Mouse (Mus musculus): Measurements from ENCODE around the gene Thg1l.
A peak's percentile ranks its signal among the peaks of the same experiment; 100 is the strongest.

Thg1l gene

DNA sequence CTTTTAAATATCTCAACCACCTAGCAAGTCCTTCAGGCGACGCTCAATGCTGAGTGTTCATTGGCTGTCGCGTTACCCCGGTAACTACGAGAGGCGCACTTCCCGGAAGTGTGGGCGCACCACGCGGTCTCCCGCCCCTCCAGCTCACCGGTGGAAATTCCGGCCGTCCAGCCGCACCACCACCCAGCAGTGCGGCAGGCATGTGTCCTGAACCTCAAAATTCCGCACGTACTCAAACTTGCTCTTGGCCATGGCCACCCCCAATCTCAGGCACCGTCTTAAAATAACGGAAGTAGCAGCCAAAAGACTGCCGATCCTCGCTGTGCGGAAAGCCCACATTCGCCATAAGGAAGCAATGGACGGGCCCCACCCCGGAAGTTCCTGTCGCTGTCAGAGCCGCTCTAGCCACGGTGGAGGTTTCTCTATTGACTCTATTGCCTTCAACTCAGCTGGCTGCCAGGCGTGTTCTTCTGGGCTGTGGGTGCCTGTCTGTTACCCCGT lies at the start of gene Thg1l:
Gene Thg1l (minus strand): TSS at position 368 of the 501 bp plus-strand sequence.
- DNase-seq = peak; percentile 91

DNA sequence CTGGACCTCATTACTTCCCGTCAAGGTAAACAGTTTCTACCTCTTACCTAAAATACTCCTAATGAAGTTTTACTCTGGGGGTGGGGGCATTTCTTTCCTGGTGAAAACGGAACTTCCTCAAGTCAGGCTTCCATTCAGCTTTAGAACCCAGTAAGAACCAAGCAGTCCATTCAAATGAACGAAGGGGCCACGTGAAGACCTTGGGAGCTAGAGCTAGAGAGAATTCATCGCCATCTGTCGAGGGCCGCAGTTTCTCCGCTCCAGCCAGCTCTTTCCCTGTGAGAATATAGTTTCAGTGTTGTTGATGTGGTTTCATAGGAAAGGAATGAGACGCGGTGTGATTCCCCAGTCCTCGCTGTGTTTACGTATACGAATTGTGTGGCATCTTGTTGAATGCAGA lies 36.8 kb upstream of the Thg1l start:
- no peak for DNase-seq

DNA sequence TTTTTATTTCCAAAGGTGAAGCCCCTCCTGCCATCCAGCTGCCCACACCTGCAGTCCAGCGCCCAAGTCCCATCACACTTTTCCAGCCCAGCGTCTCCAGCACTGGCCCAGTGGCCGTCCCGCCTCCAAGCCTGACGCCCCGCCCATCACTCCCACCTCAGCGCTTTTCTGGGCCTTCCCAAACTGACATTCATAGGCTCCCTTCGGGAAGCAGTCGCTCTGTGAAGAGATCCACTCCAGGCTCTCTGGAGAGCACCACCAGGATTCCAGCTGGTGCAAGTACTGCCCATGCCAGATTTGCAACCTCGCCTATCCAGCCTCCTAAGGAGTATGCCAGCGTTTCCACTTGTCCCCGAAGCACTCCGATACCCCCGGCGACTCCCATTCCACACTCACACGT lies 36.3 kb upstream of the Thg1l start:
- no peak for DNase-seq

DNA sequence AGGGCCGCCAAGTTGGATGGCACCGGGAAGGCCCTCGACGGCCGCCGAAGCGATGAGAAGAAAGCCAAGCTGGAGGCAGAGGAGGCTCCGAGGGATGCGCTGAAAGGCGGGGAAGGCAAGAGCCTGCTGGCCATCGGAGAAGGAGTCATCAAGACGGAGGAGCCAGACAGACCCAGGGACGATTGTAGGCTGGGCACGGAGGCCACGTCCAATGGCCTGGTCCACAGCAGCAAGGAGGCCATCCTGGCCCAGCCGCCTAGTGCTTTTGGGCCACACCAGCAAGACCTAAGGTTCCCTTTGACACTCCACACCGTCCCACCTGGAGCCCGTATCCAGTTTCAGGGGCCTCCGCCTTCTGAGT lies 25.6 kb upstream of the Thg1l start:
- no peak for DNase-seq

DNA sequence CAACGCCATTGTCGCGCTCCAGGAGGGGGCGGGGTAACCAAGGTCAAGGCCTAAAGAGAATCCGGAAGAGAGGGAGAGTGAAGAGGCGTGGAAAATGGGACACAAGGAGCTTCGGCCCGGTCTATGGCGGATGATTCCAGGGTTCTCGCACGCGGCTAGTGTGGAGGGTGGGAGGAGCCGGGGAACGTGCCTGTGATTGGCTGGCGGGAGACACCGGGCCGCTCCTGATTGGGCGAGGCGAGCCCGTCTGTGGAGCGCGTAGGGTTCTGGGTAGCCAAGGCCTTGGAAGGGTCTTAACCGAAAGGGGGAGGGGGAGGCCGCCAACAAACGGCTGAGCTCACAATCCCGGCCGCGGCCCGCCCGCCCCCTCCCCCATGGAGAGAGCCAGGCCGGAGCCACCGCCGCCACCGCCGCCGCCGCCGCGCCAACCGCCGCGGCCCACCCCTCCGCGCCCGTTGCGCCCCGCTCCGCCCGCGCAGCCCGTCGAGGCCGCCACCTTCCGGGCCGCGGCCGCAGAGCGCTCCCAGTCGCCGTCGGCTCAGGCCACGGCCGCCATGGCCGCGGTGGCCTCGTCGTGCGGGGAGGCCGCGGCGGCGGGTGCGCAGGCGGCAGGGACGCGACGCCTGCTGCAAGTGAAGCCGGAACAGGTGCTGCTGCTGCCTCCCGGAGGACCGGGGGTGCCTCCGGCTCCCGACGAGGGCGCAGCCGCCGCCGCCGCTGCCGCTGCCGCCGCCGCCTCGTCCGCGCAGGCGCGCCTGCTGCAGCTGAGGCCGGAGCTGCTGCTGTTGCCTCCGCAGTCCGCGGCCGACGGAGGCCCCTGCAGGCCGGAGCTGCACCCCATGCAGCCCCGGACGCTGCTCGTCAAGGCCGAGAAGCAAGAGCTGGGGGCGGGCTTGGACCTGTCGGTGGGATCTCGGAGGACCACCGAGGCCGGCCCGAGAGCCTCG lies 24.9 kb upstream of the Thg1l start, which contains the start of gene Sox30:
Gene Sox30 (plus strand): TSS at position 365 of the 947 bp plus-strand sequence.
- peak; percentile 55 for DNase-seq

DNA sequence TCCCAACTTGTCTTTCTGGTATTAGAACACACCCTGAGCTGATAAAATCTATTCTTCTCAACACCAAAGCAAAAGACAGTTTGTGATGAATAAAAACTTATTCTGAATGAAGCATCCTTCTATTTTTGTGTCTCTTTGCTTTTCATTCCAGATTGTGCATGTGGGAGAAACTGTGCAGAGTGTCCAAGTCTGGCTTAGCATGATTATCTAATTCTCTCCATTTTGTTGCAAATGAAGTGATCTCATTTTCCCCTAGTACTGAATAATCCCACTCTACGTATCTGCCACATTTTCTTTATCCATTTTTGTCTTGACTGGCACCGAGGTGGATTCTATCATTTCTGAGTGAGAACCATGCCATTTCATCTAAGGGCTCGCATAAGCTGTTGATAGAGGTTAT lies 20.8 kb upstream of the Thg1l start:
- no peak for DNase-seq

DNA sequence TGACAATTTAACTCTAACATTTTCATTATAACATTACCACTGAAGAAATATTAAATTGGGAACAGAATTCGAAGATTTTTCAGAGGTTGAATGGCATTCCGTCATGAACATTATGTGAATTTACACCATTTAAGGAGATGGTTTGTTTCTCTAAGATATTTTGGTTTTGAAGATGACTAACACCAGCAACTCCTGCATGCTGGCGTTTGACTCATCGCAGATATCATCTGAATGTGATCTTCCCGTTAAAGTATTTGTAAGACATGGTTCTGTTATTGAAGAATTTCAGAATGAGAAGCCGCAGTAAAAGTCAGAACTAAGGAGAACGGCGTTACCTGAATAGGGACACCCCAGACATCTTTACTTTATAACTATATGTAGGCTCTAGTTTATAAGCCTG lies 19.2 kb upstream of the Thg1l start:
- no peak for DNase-seq

DNA sequence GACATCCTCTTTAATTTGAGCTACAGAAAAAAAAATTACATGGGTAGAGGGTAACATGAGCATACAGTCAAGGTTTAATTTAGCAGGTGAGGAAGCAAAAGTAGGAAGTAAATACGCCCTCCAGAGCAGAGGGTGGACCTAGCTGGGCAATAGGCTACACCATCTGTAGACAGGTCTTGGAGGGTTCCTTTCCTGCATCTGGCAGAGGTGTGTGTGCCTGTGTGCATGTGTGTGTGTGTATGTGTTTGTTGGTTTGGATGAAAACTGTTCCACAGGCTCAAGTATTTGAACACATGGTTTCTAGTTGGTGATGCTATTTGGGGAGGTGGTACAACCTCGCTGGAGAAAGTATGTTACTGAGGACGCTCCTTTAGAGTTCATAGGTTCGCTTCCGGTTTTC lies 18.3 kb upstream of the Thg1l start:
- no peak for DNase-seq

DNA sequence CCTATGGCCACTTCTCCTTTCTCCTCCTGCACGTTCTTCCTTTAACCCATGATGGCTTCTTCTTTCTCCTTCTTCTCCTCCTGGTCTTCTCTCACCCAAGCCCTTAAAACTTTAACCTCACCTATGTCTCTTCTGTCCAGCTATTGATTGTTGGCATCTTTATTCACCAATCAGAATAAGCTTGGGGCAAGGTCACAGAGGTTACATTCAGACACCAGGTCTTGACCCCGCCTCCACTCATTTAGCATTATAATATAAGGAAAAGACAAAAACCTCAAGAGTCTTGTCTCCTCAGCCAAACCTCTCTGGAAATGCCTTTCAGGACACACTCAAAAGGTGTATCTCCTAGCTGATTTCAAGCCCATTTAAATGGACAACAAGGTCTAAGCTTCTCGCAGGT lies 13.2 kb upstream of the Thg1l start:
- DNase-seq = no peak

DNA sequence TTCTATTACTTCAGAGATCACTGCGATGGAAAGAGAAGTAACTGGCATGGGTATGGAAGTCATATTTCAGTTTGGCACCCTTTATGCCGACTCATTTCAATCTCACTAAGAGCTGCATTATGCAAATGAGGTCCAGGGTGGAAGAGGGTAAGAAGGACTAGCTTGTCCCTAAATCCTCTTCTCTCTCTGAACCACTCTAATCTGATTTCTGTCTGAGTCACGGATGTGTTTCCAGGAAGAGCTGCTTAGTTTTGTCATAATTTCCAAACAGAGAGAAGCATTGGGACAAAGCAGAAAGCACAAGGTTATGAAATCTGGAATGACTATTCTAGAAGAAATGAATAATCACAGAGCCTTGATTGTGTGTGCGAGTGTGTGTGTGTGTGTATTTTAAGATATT lies 11.6 kb upstream of the Thg1l start:
- DNase-seq = no peak

DNA sequence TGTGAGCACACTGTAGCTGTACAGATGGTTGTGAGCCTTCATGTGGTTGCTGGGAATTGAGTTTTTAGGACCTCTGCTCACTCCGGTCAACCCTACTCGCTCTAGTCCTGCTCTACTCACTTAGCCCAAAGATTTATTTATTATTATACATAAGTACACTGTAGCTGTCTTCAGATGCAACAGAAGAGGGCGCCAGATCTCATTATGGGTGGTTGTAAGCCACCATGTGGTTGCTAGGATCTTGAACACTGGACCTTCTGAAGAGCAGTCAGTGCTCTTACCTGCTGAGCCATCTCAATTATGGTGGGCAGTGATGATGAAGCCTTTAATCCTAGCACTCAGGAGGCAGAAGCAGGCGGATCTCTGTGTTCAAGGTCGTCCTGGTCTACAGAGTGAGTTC lies 4.7 kb upstream of the Thg1l start:
- DNase-seq = no peak

DNA sequence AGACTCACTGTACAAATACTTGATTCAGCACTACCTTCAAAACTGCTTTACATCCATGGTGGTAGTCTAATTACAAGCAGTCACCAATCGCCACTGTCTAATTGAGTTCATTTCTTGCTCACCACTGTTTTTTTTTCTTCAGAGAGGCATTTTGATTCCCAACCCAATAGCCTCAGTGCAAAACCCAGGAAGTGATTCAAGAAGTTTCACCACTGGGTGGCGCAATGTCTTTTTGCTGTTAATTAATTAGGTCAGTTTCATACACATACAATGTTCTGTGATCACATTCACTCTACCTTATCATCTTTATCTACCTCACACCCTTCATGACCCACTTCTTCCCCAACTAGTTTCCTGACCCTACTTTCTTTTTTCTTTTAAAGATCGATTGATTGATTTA lies 4.3 kb upstream of the Thg1l start:
- DNase-seq = no peak

DNA sequence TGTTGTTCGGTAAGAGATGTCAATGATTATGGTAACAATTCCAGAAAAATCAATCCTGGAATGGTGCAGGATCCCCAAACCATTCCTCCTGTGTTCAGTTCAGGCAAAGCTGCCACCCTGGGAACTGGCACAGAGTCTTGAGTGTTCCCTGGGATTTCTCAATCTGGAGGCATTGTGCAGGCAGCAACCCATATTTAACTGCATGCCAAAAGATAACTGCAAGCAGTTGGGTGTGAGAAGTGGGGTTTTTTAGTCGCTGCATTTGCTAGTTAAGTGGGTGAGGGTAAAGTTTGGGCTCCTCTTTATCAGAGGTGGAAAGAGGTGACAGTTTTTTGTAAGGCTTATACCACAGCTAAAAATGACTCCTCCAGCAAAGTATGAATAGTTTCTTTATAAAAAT lies 7.8 kb downstream of the Thg1l start:
- DNase-seq = peak; percentile 42

DNA sequence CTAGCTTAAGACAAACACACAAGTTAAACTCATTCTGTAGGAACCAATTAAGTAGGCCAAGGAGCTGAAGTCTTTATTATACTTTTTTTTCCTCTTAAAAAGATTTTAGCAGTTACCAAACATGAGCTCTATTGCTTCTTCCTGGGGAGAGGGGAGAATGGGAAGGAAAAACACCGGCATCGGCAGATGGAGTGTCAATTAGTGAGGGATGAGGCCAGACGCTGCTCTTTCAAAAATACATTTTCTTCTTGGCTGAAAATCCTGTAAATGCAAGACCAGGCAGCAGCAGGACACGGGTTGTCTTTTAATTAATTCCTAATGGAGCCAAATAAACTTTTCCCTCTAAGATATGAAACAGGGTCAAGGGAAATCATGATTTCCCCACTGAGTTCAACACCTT lies 8.5 kb downstream of the Thg1l start:
- DNase-seq = no peak

DNA sequence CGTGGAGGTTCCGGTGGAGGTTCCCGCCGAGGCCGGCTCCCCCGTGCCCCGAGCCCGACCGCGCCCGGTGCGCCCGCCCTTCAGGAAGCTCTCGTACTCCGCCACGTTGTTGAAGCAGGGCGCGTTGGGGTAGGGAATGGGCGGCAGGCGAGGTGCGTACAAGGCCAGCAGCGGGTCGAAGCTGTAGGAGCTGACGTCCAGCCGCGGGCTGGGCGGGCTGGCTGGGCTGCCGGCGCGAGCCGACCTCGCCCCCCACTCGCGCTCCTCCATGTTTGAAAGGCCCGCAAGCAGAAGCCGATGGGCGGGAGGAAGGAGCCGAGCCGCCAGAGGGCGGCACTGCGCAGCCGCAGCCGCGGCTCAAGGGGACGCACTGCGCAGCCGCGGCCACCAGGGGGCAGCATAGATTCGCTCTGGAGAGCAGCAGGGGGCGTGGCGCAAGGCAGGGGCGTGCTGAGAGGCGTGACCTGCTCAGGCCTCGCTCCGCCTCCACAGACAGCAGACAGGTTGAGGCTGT lies 10.6 kb downstream of the Thg1l start, which contains the start of gene Lsm11:
Gene Lsm11 (minus strand): TSS at position 293 of the 514 bp plus-strand sequence.
- DNase-seq = peak; percentile 97

DNA sequence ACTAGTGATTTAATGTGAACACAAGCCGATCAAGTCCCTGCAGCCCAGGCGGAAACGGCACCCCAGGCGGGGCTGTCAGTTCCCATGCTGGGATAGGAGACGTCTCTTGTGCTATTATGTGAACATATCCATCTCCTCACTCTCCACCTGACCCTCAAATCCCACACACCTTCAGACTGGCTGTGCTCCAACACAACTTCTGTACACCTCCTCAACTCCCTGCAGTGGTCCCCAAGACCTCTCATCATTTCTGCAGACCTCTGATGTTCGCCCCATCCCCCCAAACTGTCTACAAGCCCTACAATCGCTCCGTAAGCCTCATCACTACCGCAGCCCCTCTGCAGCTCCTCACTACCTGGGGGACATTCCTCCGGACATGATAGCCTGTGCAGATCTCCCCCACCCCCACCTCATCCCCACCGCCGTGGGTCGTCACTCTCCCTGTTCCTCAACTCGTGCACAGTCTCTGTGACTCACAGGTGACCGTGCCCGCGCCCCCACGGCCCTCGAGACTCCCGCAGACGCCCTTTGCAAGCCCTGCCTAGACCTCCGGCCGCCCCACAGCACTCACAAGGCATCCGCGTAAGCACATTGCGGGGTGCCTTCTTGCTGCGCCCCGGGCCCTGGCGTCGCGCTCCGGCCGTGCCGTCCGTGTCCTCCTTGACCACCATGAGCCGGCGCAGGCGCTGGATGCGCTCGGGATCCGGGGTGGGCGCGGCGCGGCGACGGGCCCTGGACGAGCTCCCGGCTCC lies 11.2 kb downstream of the Thg1l start:
- DNase-seq = peak; percentile 29

DNA sequence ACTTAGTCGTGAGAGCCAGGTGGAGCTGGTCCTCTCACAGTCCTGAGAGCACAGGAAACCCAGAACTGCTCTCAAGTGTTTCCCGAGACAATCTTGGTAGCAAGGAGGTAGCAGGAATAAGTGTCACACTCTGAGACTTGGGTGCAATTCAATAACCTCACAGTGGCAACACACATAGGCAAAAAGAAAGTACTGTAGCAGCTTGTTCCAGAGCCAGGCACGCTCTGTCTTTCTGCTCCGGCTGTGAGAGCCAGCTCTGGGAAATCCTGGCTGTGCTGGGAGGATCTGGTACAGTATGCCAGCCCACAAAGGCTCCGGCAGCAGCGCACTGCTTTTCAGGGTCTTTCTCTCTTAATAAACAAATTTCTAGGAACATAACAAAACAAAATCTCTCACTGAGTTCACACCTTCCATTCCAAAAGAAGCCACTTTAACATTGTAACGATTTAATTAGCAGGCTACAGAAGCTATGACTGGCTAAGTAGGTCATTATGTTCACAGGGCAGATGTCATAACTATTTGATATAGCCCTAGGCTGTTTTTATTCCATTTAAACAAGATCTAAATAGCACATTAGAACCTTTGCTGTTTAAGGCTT lies 12.1 kb downstream of the Thg1l start:
- peak; percentile 51 for DNase-seq

DNA sequence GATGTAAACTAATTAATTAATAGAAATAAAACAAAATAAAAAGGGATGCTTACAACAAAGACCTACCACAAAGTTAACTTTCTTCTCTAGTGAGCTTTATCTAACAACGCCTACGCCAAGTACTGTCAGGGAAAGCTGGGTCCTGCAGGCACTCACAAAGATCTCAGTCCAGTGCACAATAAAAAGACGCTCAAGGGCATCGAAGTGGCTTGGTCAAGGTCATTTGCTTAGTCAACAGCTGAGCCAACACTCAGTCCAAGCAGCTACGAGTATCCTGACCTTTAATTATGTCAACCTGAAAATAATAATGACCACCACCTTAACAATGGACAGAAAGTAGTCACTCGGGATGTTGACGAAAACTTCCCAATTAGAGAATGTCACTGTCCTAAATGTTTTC lies 13.0 kb downstream of the Thg1l start:
- DNase-seq = no peak

DNA sequence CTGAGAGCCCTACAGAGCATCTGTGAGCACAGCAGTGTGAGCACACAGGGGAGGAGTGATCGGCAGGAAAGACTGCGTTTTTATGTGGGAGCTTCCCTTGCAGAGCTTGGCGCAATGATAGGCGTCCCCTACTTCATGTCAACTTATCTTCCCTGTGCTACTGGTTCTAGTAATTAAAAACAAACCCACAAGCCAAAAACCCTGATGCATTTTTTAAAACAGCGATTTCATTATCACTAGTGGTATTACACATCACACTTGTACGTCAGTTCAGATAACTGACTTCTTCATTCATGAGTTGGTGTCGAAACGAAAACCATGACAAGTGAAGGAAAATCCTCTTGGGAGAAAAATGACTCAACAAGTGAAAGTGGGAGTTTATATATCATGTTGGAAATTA lies 16.4 kb downstream of the Thg1l start:
- no peak for DNase-seq

DNA sequence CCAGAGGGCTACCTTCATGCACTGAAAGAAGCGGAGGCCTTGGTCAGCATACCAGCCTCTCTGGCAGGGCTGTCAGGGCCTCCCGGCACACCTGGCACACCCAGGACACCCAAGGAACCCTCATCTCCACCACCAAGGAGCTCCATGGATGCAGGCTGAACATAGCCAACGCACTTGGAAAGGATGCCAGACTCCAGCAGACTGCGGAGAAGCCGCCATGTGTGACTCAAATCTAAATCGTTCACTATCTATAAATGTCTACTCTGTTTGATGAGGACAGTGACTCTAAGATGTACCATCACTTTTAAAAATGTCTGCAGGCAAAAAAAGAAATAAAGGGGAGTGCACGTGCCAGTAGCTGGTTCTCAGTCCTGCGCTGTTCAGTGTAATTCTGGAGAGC lies 17.8 kb downstream of the Thg1l start:
- no peak for DNase-seq

DNA sequence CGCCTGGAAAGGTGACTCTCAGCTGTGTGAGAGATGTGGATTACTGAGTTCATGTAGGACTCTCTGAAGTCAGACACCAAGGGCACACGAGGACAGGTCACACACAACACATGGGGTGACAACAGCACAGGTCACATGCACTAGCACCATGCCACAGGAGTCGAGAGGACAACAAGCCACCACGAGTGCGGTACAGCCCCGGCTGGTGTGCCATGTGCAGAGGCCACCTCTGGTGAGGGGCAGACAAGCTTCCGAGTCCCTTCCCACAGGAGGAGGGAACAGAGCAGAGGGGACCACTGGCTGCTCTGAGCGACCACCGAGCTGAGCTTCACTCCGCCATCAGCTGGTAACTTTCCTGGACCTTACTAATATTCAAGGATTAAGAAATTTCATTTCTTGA lies 22.5 kb downstream of the Thg1l start:
- DNase-seq = no peak

DNA sequence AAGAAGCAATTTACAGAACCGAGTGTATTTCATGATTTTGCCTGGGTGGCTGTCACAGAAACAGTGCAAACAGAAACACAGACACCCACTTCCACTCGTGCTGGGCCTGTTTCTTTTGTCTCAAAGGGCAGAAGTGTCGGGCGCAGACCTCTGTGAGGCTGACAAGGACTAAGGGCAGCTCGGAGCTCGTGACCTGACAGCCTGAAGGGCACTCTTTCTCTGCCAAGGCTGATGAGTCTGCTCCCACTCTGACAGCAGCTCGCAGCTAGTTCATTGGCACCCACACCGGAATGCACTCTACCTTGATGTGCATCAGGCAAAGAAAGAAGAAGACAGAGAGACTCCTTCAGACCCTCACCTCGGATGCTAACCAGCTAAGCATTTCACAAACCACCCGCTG lies 25.8 kb downstream of the Thg1l start:
- DNase-seq = no peak

DNA sequence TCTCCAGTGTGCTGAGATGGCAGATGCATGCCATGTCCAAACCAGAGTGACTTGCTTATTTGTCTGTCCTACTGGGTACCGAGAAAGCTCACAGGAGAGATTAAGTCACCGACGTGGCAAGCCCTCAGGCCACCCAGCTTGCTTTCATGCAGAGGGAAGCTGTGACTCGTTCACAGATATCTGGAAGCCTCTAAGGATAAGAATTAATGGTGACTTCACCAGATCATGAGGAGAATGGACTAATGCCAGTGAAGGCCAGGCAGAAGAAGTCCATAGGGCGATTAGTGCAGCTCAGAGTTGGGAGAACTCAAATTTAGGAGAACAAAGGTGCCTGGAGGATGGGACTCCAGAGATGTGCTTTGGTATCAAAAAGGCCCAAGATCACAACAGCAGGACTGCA lies 27.8 kb downstream of the Thg1l start:
- no peak for DNase-seq

Measured in right cerebral cortex, postnatal 25 days (tissue).